Mouse (Mus musculus) kidney, adult 2 months (tissue): ENCODE measurements around the gene Cygb. TPM values are rescaled to one million over a fixed set of nuclear protein-coding genes. Genes with fewer than 3 reads are reported as not detected.
"Not testable (repeated sequence)": the region's sequence is repeated elsewhere in the genome, so short reads cannot be mapped to it uniquely, and the experiment has no call there.

Source experiments
- DNase-seq: peaks from one replicate; pipeline ENCODE4 v3.0.0; 2021
- H3K27ac ChIP-seq: fragments of 200-500 bp; 2 replicates; pipeline ENCODE4 v1.5.1; 2012; ENCODE audit warnings: low read depth, low read length, control low read depth, inconsistent platforms; ENCODE audit not compliant: insufficient read depth
- H3K27me3 ChIP-seq: fragments of 200-500 bp; replicated peaks from 2 replicates; pipeline ENCODE4 v1.6.1; 2012; ENCODE audit warnings: mild to moderate bottlenecking, moderate library complexity, low read length, inconsistent platforms; ENCODE audit not compliant: control insufficient read depth, insufficient read depth
- H3K36me3 ChIP-seq: fragments of 200-500 bp; 2 replicates; pipeline ENCODE4 v1.6.1; 2012; ENCODE audit warnings: mild to moderate bottlenecking, moderate library complexity, low read length, inconsistent platforms; ENCODE audit not compliant: control insufficient read depth, insufficient read depth
- H3K4me1 ChIP-seq: fragments of 200-500 bp; 2 replicates; pipeline ENCODE4 v1.6.1; 2011; ENCODE audit warnings: low read length; ENCODE audit not compliant: control insufficient read depth, insufficient read depth
- H3K4me3 ChIP-seq: fragments of 200-500 bp; 2 replicates; pipeline ENCODE4 v1.5.1; 2011; ENCODE audit warnings: mild to moderate bottlenecking, low read depth, low read length, control low read depth; ENCODE audit not compliant: insufficient read depth
- CTCF ChIP-seq: fragments of 200-500 bp; conservative IDR thresholded peaks from 2 replicates; pipeline ENCODE4 v1.5.1; 2011; ENCODE audit warnings: low read depth, mild to moderate bottlenecking, control low read depth, low read length, moderate library complexity, mixed read lengths; ENCODE audit not compliant: insufficient read depth, insufficient read length
- POLR2A ChIP-seq: fragments of 200-500 bp; IDR thresholded peaks from one replicate; pipeline ENCODE4 v1.6.1; 2011; ENCODE audit warnings: low read depth, low read length, control low read depth
- WGBS: fragments of 180-500 bp; shearing (Covaris S2); methylation state at CpG from one replicate; pipeline ENCODE4 v1.1.7; 2018; 5-methylcytosine and 5-hydroxymethylcytosine counted together
- polyA plus RNA-seq: library from polyadenylated mRNA; depleted of rRNA; stranded (reverse); fragments of >200 nt; gene quantifications from 2 replicates; pipeline ENCODE4 v1.2.3, GENCODE M21; 2012

Gene Cygb
- polyA plus RNA-seq, 1 experiment: 16.2 TPM

GRCm38 (mm10) chr11:116669787-116670365, 15.8 kb upstream of the Cygb start:
- no peak overlapping the region for H3K27ac ChIP-seq
- no peaks in the 10 kb centered on the region for H3K27me3 ChIP-seq
- 67% methylated on average over 13 of the region's 13 CpGs for WGBS
- TF ChIP-seq POLR2A (no peak), CTCF (no peak)
- peaks cover 8% of the 10 kb centered on the region; the same call in 1 of the 2 replicates for H3K36me3 ChIP-seq
- no peak overlapping the region for H3K4me3 ChIP-seq
- DNase-seq: no peak
- H3K4me1 ChIP-seq: peaks cover 21% of the 10 kb centered on the region; the same call in 1 of the 2 replicates

DNA sequence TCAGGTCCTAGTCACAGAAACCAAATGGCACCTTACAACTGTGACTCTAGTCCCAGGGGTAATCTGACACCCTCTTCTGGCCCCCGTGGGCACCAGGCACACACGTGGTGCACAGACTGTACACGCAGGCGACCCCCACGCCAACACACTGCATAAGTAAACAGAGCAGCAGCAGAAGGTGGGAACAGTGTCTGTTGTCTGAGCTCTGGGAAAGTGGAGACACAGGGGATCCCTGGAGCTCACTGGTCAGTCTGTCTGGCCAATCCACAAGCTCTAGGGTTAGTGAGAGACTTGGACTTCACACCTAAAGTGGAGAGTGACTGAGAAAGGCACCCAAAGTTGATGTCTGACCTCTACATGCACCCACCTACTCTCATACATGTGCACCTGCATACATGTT, 15.2 kb upstream of the Cygb start:
- 40% methylated on average over 5 of the region's 5 CpGs for WGBS
- Histone ChIP-seq H3K27ac (no peak overlapping the region), H3K36me3 (peaks cover 7% of the 10 kb centered on the region; the same call in 1 of the 2 replicates), H3K27me3 (no peaks in the 10 kb centered on the region), H3K4me3 (no peak overlapping the region), H3K4me1 (peaks cover 20% of the 10 kb centered on the region; the same call in 1 of the 2 replicates)
- no peak for DNase-seq
- TF ChIP-seq CTCF (no peak), POLR2A (no peak)

- WGBS: 39% methylated on average over 7 of the region's 7 CpGs
- Histone ChIP-seq H3K27ac (no peak overlapping the region), H3K4me3 (no peak overlapping the region), H3K36me3 (peaks cover 3% of the 10 kb centered on the region; the same call in 1 of the 2 replicates), H3K27me3 (no peaks in the 10 kb centered on the region), H3K4me1 (peaks cover 15% of the 10 kb centered on the region; the same call in 1 of the 2 replicates)
- peak; percentile 58 for DNase-seq
- TF ChIP-seq CTCF: no peak; the same call in 1 of the 2 replicates
- no peak for TF ChIP-seq POLR2A
Observed at GRCm38 (mm10) chr11:116668839-116669238, 14.7 kb upstream of the Cygb start.

GRCm38 (mm10) chr11:116668381-116668825, 14.3 kb upstream of the Cygb start:
- peaks cover 11% of the 10 kb centered on the region; the same call in 1 of the 2 replicates for H3K4me1 ChIP-seq
- peak; percentile 77 for DNase-seq
- no peak overlapping the region for H3K27ac ChIP-seq
- H3K4me3 ChIP-seq: no peak overlapping the region
- no peaks in the 10 kb centered on the region for H3K27me3 ChIP-seq
- no peaks in the 10 kb centered on the region for H3K36me3 ChIP-seq
- WGBS: 55% methylated on average over 10 of the region's 10 CpGs
- TF ChIP-seq POLR2A (no peak), CTCF (no peak)

DNA sequence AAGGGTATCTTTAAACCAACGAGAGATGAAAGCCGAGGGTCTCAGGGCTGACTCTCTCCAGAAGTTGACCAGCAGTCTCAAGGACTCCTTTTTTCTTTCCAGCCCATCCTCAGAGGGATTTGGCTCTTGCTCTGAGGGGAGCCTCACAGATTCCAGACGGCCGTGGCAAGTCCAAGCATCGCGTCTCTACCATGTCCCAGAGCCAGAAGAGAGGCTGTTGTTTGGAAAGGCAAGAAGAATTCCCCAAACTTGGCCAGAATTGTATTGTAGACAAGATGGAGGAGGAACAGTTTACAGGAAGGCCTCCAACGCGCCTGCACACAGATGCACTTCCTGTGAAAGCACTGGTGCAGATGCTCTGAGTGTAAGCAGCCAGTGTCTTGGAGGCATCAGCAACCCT, 13.8 kb upstream of the Cygb start:
- Histone ChIP-seq H3K4me1 (peaks cover 7% of the 10 kb centered on the region; the same call in 1 of the 2 replicates), H3K36me3 (no peaks in the 10 kb centered on the region), H3K27ac (no peak overlapping the region), H3K27me3 (no peaks in the 10 kb centered on the region), H3K4me3 (no peak overlapping the region)
- DNase-seq: no peak
- 87% methylated on average over 8 of the region's 8 CpGs for WGBS
- TF ChIP-seq CTCF (no peak), POLR2A (no peak)

- 72% methylated on average over 5 of the region's 5 CpGs for WGBS
- not testable (repeated sequence) for DNase-seq, H3K4me1 ChIP-seq, H3K4me3 ChIP-seq, H3K27me3 ChIP-seq, H3K27ac ChIP-seq, H3K36me3 ChIP-seq
Observed at GRCm38 (mm10) chr11:116667012-116667411, 12.9 kb upstream of the Cygb start.

DNA sequence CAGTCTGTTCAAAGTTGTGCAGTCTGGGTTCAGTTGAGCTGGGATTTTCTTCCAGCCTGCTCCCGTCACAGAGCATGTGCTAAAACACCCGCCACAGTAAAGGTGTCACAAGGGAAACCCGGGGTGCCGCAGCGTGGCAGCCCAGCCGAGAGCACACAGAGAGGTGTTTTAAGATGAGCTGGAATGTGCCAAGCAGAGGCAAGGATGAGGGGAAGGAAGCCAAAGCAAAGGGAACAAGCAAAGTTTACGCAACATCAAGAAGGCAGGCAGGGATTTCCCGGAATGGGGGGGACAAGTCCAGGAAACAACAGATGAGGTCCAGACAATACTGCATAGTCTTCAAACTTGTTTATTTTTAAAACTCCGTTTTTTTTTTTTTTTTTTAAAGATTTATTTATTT, 12.5 kb upstream of the Cygb start:
- H3K4me1 ChIP-seq: peaks cover 7% of the 10 kb centered on the region; the same call in 1 of the 2 replicates
- no peak overlapping the region for H3K27ac ChIP-seq
- DNase-seq: peak; percentile 59
- TF ChIP-seq CTCF: no peak
- TF ChIP-seq POLR2A: no peak
- 65% methylated on average over 9 of the region's 9 CpGs for WGBS
- no peaks in the 10 kb centered on the region for H3K36me3 ChIP-seq
- H3K27me3 ChIP-seq: no peaks in the 10 kb centered on the region
- H3K4me3 ChIP-seq: no peak overlapping the region
